Mouse (Mus musculus): ENCODE data around the gene Slc25a44.

GRCm38 (mm10) chr3:88460983-88461696 lies 36.2 kb upstream of the Slc25a44 start, which contains the start of gene Sema4a:
- no peak for TF ChIP-seq POLR2A (IDR thresholded peaks at IDR 0.05; ENCODE audit: borderline replicate concordance, insufficient read depth, low read length)
- TF ChIP-seq CTCF (IDR thresholded peaks at IDR 0.05; ENCODE audit: borderline replicate concordance, insufficient read depth, low read depth, low read length), result no peak

Measured in cerebellum, adult 2 months (tissue).